Mouse (Mus musculus) stomach, embryonic 16.5 days (tissue): ENCODE measurements around the gene Rab43. TPM values are rescaled to one million over a fixed set of nuclear protein-coding genes. Genes with fewer than 3 reads are reported as not detected.

Experiments
- ATAC-seq: fragments of 200-750 bp; cut with Nextera tagmentation; 2 replicates; pipeline ENCODE4 v1.8.0; 2017; ENCODE audit warnings: moderate number of reproducible peaks, moderate TSS enrichment; ENCODE audit not compliant: insufficient read depth, low FRiP score
- H3K27ac ChIP-seq: fragments of 300-500 bp; sonication (generic); 2 replicates; pipeline ENCODE4 v1.5.1; 2014; ENCODE audit warnings: low read length
- H3K27me3 ChIP-seq: fragments of 300-500 bp; sonication (generic); 2 replicates; pipeline ENCODE4 v1.6.1; 2014; ENCODE audit warnings: low read length, control low read depth, mixed read lengths; ENCODE audit not compliant: control insufficient read depth, insufficient read depth
- H3K36me3 ChIP-seq: fragments of 300-500 bp; sonication (generic); 2 replicates; pipeline ENCODE4 v1.6.1; 2014; ENCODE audit warnings: low read length; ENCODE audit not compliant: control insufficient read depth, insufficient read depth
- H3K4me1 ChIP-seq: fragments of 300-500 bp; sonication (generic); 2 replicates; pipeline ENCODE4 v1.6.1; 2014; ENCODE audit warnings: low read length, control low read depth, mixed read lengths; ENCODE audit not compliant: control insufficient read depth, insufficient read depth
- H3K4me2 ChIP-seq: fragments of 300-500 bp; sonication (generic); 2 replicates; pipeline ENCODE4 v1.6.1; 2014; ENCODE audit warnings: low read depth, low read length, mixed read lengths
- H3K4me3 ChIP-seq: fragments of 300-500 bp; sonication (generic); replicated peaks from 2 replicates; pipeline ENCODE4 v1.5.1; 2014; ENCODE audit warnings: mild to moderate bottlenecking, low read length
- H3K9ac ChIP-seq: fragments of 300-500 bp; sonication (generic); 2 replicates; pipeline ENCODE4 v1.6.1; 2014; ENCODE audit warnings: low read length
- H3K9me3 ChIP-seq: fragments of 300-500 bp; sonication (generic); replicated peaks from 2 replicates; pipeline ENCODE4 v1.6.1; 2016; ENCODE audit warnings: low read length, control low read depth; ENCODE audit not compliant: control insufficient read depth
- WGBS: fragments of 180-500 bp; shearing (Covaris S2); extraction: QIAGEN DNeasy Blood & Tissue Kit; methylation state at CpG from one replicate; pipeline ENCODE4 v1.1.7; 2014; 5-methylcytosine and 5-hydroxymethylcytosine counted together
- polyA plus RNA-seq: library from polyadenylated mRNA; unstranded; fragments of >200 nt; fragmentation: Nextera tagmentation; extraction: Ambion mirVana; gene quantifications from 2 replicates; pipeline ENCODE4 v1.2.1, GENCODE M21; 2015

Gene Rab43
- polyA plus RNA-seq: 8.9 and 10.7 TPM in 2 replicates

GRCm38 (mm10) chr6:87811675-87812338 is at the start of gene Rab43:
TSS of gene Rab43 (minus strand) at chr6:87812164.
- peak within 1 kb of the TSS; percentile 84 for H3K27ac ChIP-seq
- H3K9ac ChIP-seq: peak within 1 kb of the TSS; percentile 89
- H3K4me1 ChIP-seq: peaks cover 19% of the 10 kb centered on the region
- peak within 1 kb of the TSS; percentile 71 for H3K4me3 ChIP-seq
- no peaks in the 10 kb centered on the region for H3K36me3 ChIP-seq
- H3K4me2 ChIP-seq: peak within 1 kb of the TSS; percentile 89
- under 1% methylated on average over 55 of the region's 56 CpGs for WGBS
- no peaks in the 10 kb centered on the region for H3K27me3 ChIP-seq
- H3K9me3 ChIP-seq: no peaks in the 10 kb centered on the region
- ATAC-seq: peak; percentile 97

- H3K9me3 ChIP-seq: no peaks in the 10 kb centered on the region
Measured at GRCm38 (mm10) chr6:87857071-87857470, 45.1 kb upstream of the Rab43 start.

GRCm38 (mm10) chr6:87853446-87853845 is 41.5 kb upstream of the Rab43 start:
- Histone ChIP-seq H3K4me3 (no peak overlapping the region), H3K9me3 (no peaks in the 10 kb centered on the region), H3K4me2 (no peak overlapping the region), H3K27me3 (no peaks in the 10 kb centered on the region), H3K4me1 (peaks cover 8% of the 10 kb centered on the region), H3K9ac (no peak overlapping the region), H3K36me3 (no peaks in the 10 kb centered on the region), H3K27ac (no peak overlapping the region)
- 79% methylated on average over 4 of the region's 4 CpGs for WGBS
- ATAC-seq: no peak

More at GRCm38 (mm10) chr6:87857071-87857470, 45.1 kb upstream of the Rab43 start:
- H3K27me3 ChIP-seq: no peaks in the 10 kb centered on the region
- H3K36me3 ChIP-seq: no peaks in the 10 kb centered on the region
- no peak overlapping the region for H3K4me3 ChIP-seq
- H3K27ac ChIP-seq: no peak overlapping the region
- H3K9ac ChIP-seq: no peak overlapping the region
- H3K4me1 ChIP-seq: no peaks in the 10 kb centered on the region
- no peak for ATAC-seq
- WGBS: 26% methylated on average over 1 of the region's 1 CpGs
- no peak overlapping the region for H3K4me2 ChIP-seq

GRCm38 (mm10) chr6:87851871-87852270 is 39.9 kb upstream of the Rab43 start:
- peaks cover 16% of the 10 kb centered on the region for H3K4me1 ChIP-seq
- H3K27me3 ChIP-seq: no peaks in the 10 kb centered on the region
- H3K36me3 ChIP-seq: no peaks in the 10 kb centered on the region
- ATAC-seq: no peak
- no peak overlapping the region for H3K27ac ChIP-seq
- H3K4me3 ChIP-seq: no peak overlapping the region
- H3K9me3 ChIP-seq: no peaks in the 10 kb centered on the region
- H3K4me2 ChIP-seq: no peak overlapping the region
- H3K9ac ChIP-seq: no peak overlapping the region
- 78% methylated on average over 6 of the region's 6 CpGs for WGBS

GRCm38 (mm10) chr6:87850900-87851614 is 39.1 kb upstream of the Rab43 start, which contains the start of gene Cnbp:
TSS of gene Cnbp (minus strand) at chr6:87851106.
- Histone ChIP-seq H3K4me1 (peaks cover 16% of the 10 kb centered on the region), H3K9ac (peak within 1 kb of the TSS; percentile 97), H3K36me3 (no peaks in the 10 kb centered on the region), H3K4me2 (peak within 1 kb of the TSS; percentile 95), H3K27me3 (no peaks in the 10 kb centered on the region), H3K4me3 (peak within 1 kb of the TSS; percentile 96), H3K9me3 (no peaks in the 10 kb centered on the region), H3K27ac (peak within 1 kb of the TSS; percentile 96)
- ATAC-seq: peak; percentile 99
- WGBS: under 1% methylated on average over 55 of the region's 55 CpGs

GRCm38 (mm10) chr6:87850155-87850899 is 38.4 kb upstream of the Rab43 start:
- Histone ChIP-seq H3K4me2 (peak overlapping the region; percentile 86), H3K27me3 (no peaks in the 10 kb centered on the region), H3K27ac (peak overlapping the region; percentile 91), H3K9me3 (no peaks in the 10 kb centered on the region), H3K4me3 (peak overlapping the region; percentile 96), H3K4me1 (peaks cover 16% of the 10 kb centered on the region), H3K9ac (peak overlapping the region; percentile 93), H3K36me3 (peaks cover under 1% of the 10 kb centered on the region; the same call in 1 of the 2 replicates)
- WGBS: under 1% methylated on average over 73 of the region's 73 CpGs
- ATAC-seq: peak; percentile 63

GRCm38 (mm10) chr6:87849780-87850154 is 37.8 kb upstream of the Rab43 start:
- Histone ChIP-seq H3K4me2 (peak overlapping the region; percentile 86), H3K36me3 (peaks cover 6% of the 10 kb centered on the region), H3K4me1 (peaks cover 16% of the 10 kb centered on the region), H3K27me3 (no peaks in the 10 kb centered on the region), H3K27ac (peak overlapping the region; percentile 91), H3K9ac (peak overlapping the region; percentile 93), H3K4me3 (peak overlapping the region; percentile 96), H3K9me3 (no peaks in the 10 kb centered on the region)
- ATAC-seq: no peak
- WGBS: under 1% methylated on average over 8 of the region's 8 CpGs

GRCm38 (mm10) chr6:87846813-87847212 is 34.8 kb upstream of the Rab43 start:
- peaks cover 31% of the 10 kb centered on the region for H3K36me3 ChIP-seq
- H3K4me1 ChIP-seq: peaks cover 16% of the 10 kb centered on the region
- H3K27ac ChIP-seq: no peak overlapping the region
- H3K4me2 ChIP-seq: peak overlapping the region; percentile 48; the same call in 1 of the 2 replicates
- no peak overlapping the region; the same call in 1 of the 2 replicates for H3K4me3 ChIP-seq
- no peak overlapping the region for H3K9ac ChIP-seq
- H3K9me3 ChIP-seq: no peaks in the 10 kb centered on the region
- no peak for ATAC-seq
- H3K27me3 ChIP-seq: no peaks in the 10 kb centered on the region
- 79% methylated on average over 1 of the region's 1 CpGs for WGBS
